8 mouse cellular contexts compared by ENCODE assay signal in genomic region chr1:155052761-155053166, GRCm38 (mm10). TPM values are rescaled to one million over a fixed set of nuclear protein-coding genes. Genes with fewer than 3 reads are reported as not detected.
DNase-seq lines count a peak whose midpoint lies in the region; ATAC-seq and TF ChIP-seq lines count a peak whose summit lies in the region.
"Had no signal": no experiment of that assay in that cellular context is flagged by ENCODE, and none has a peak within 500 bp of the region (broad histone marks: within the 10 kb centered on the region; RNA-seq: fewer than 3 reads in every experiment).

No protein-coding gene starts in this region.

- intact Hi-C loops in left cerebral cortex, adult 2 months (cut with DNase I) = no loop called here

- H3K27ac ChIP-seq in left cerebral cortex, adult 2 months = peak overlapping the region; percentile 90
- peak overlapping the region; percentile 78 for H3K27ac ChIP-seq in embryonic facial prominence, embryonic 15.5 days (replicated peaks)
- peak overlapping the region; percentile 52 for H3K27ac ChIP-seq in intestine, embryonic 16.5 days (ENCODE audit: low read length)
- peak overlapping the region; percentile 35; the same call in 1 of the 2 replicates for H3K27ac ChIP-seq in stomach, embryonic 15.5 days

- no peak overlapping the region for H3K9ac ChIP-seq in embryonic facial prominence, embryonic 15.5 days
- H3K9ac ChIP-seq in intestine, embryonic 16.5 days (ENCODE audit: low read depth, low read length) = no peak overlapping the region
- H3K9ac ChIP-seq in stomach, embryonic 15.5 days = no peak overlapping the region

- H3K4me3 ChIP-seq in left cerebral cortex, adult 2 months = no peak overlapping the region
- H3K4me3 ChIP-seq in embryonic facial prominence, embryonic 15.5 days (replicated peaks) = no peak overlapping the region
- H3K4me3 ChIP-seq in intestine, embryonic 16.5 days (ENCODE audit: low read length) = no peak overlapping the region
- no peak overlapping the region for H3K4me3 ChIP-seq in stomach, embryonic 15.5 days (replicated peaks)

- DNase-seq in left cerebral cortex, adult 2 months (ENCODE audit: extremely low spot score in 1 of 2, low spot score in 2 of 2) = no peak
- DNase-seq in left cerebral cortex, adult 18-20 months (ENCODE audit: low spot score in 2 of 2) = no peak
- DNase-seq in ovary, postnatal 10 days (ENCODE audit: low spot score) = no peak
- no peak for DNase-seq in layer of hippocampus, adult 11-12 months (ENCODE audit: low spot score)
- DNase-seq: kidney, postnatal 14 days had no signal

- H3K4me1 ChIP-seq in embryonic facial prominence, embryonic 15.5 days = peaks cover 66% of the 10 kb centered on the region
- peaks cover 39% of the 10 kb centered on the region for H3K4me1 ChIP-seq in intestine, embryonic 16.5 days (ENCODE audit: control insufficient read depth, insufficient read depth, low read length)
- peaks cover 48% of the 10 kb centered on the region for H3K4me1 ChIP-seq in stomach, embryonic 15.5 days

- no peak for ATAC-seq in embryonic facial prominence, embryonic 15.5 days (ENCODE audit: insufficient number of reproducible peaks, low FRiP score, low TSS enrichment, low read depth)
- ATAC-seq in intestine, embryonic 16.5 days = no peak
- ATAC-seq in stomach, embryonic 15.5 days (ENCODE audit: insufficient read depth, low FRiP score, low read depth) = no peak

- TF ChIP-seq CTCF in left cerebral cortex, adult 2 months (IDR thresholded peaks at IDR 0.05) = no peak

- H3K9me3 ChIP-seq in embryonic facial prominence, embryonic 15.5 days (replicated peaks) = no peaks in the 10 kb centered on the region
- H3K9me3 ChIP-seq in intestine, embryonic 16.5 days (ENCODE audit: control insufficient read depth, low read length) = no peaks in the 10 kb centered on the region
- H3K9me3 ChIP-seq in stomach, embryonic 15.5 days = no peaks in the 10 kb centered on the region

- no peaks in the 10 kb centered on the region for H3K36me3 ChIP-seq in embryonic facial prominence, embryonic 15.5 days
- no peaks in the 10 kb centered on the region for H3K36me3 ChIP-seq in intestine, embryonic 16.5 days (ENCODE audit: control insufficient read depth, insufficient read depth, low read length)
- H3K36me3 ChIP-seq in stomach, embryonic 15.5 days = no peaks in the 10 kb centered on the region

- no peaks in the 10 kb centered on the region for H3K27me3 ChIP-seq in embryonic facial prominence, embryonic 15.5 days
- no peaks in the 10 kb centered on the region for H3K27me3 ChIP-seq in intestine, embryonic 16.5 days (replicated peaks; ENCODE audit: control insufficient read depth, insufficient read depth, low read length)
- H3K27me3 ChIP-seq in stomach, embryonic 15.5 days (replicated peaks) = no peaks in the 10 kb centered on the region

- 10% methylated on average over 9 of the region's 9 CpGs for WGBS in embryonic facial prominence, embryonic 15.5 days
- 37% methylated on average over 9 of the region's 9 CpGs for WGBS in intestine, embryonic 16.5 days
- 25% methylated on average over 9 of the region's 9 CpGs for WGBS in stomach, embryonic 15.5 days

- no peak overlapping the region; the same call in 1 of the 2 replicates for H3K4me2 ChIP-seq in embryonic facial prominence, embryonic 15.5 days (replicated peaks)
- H3K4me2 ChIP-seq in intestine, embryonic 16.5 days (ENCODE audit: low read depth, low read length) = no peak overlapping the region
- H3K4me2 ChIP-seq in stomach, embryonic 15.5 days = no peak overlapping the region

RNA-seq across cellular contexts. Expression of gene Ier5, which starts 46.7 kb away (rescaled TPM):
- total RNA-seq in left cerebral cortex, adult 2 months (2021) = 10 to 100 TPM; 60.4 to 75.1 TPM
- total RNA-seq in left cerebral cortex, adult 18-20 months (2021) = 10 to 100 TPM; 76.3 to 83.2 TPM
- 10.4 and 10.8 TPM in 2 replicates for polyA plus RNA-seq in embryonic facial prominence, embryonic 15.5 days (2015; fragmentation: Nextera tagmentation; extraction: Ambion mirVana)
- polyA plus RNA-seq in intestine, embryonic 16.5 days (2015; fragmentation: Nextera tagmentation; extraction: Ambion mirVana) = 2.0 and 2.6 TPM in 2 replicates
- polyA plus RNA-seq in stomach, embryonic 15.5 days (2015; fragmentation: Nextera tagmentation; extraction: Ambion mirVana) = 5.8 TPM in 2 replicates

Comparison
In these comparisons a context has a peak if more than half of its experiments do, and no peak if none do; other contexts are left out.
1. H3K27ac ChIP-seq: peak in every context shown above with its lines; median percentile 90 in left cerebral cortex, adult 2 months; 78 in embryonic facial prominence, embryonic 15.5 days; 52 in intestine, embryonic 16.5 days; 35 in stomach, embryonic 15.5 days.